Mouse (Mus musculus) heart, postnatal 0 days (tissue): ENCODE results near the gene Kat2a. TPM values are rescaled to one million over a fixed set of nuclear protein-coding genes. Genes with fewer than 3 reads are reported as not detected.

Source experiments
- ATAC-seq: fragments of 200-750 bp; cut with Nextera tagmentation; 2 replicates; pipeline ENCODE4 v1.8.0; 2017; ENCODE audit warnings: low read depth, moderate number of reproducible peaks, moderate library complexity; ENCODE audit not compliant: insufficient read depth
- DNase-seq: peaks from one replicate; pipeline ENCODE4 v3.0.0-alpha.2; 2016; ENCODE audit warnings: low spot score
- H3K27ac ChIP-seq: fragments of 300-500 bp; sonication (generic); 2 replicates; pipeline ENCODE4 v1.5.1; 2014; ENCODE audit warnings: low read depth, mild to moderate bottlenecking
- H3K27me3 ChIP-seq: fragments of 300-500 bp; sonication (generic); 2 replicates; pipeline ENCODE4 v1.6.1; 2014; ENCODE audit warnings: low read length, mixed read lengths; ENCODE audit not compliant: control insufficient read depth, insufficient read depth
- H3K36me3 ChIP-seq: fragments of 300-500 bp; sonication (generic); replicated peaks from 2 replicates; pipeline ENCODE4 v1.6.1; 2014; ENCODE audit warnings: low read length, mixed read lengths; ENCODE audit not compliant: control insufficient read depth, insufficient read depth
- H3K4me1 ChIP-seq: fragments of 300-500 bp; sonication (generic); 2 replicates; pipeline ENCODE4 v1.6.1; 2014; ENCODE audit warnings: antibody characterized with exemption; ENCODE audit not compliant: control insufficient read depth, insufficient read depth
- H3K4me2 ChIP-seq: fragments of 300-500 bp; sonication (generic); 2 replicates; pipeline ENCODE4 v1.6.1; 2014; ENCODE audit warnings: low read depth, mild to moderate bottlenecking, low read length, moderate library complexity
- H3K4me3 ChIP-seq: fragments of 300-500 bp; sonication (generic); 2 replicates; pipeline ENCODE4 v1.5.1; 2014; ENCODE audit warnings: low read depth, low read length
- H3K9ac ChIP-seq: fragments of 300-500 bp; sonication (generic); replicated peaks from 2 replicates; pipeline ENCODE4 v1.6.1; 2014; ENCODE audit warnings: low read depth, low read length, mixed read lengths
- H3K9me3 ChIP-seq: fragments of 300-500 bp; sonication (generic); replicated peaks from 2 replicates; pipeline ENCODE4 v1.6.1; 2016; ENCODE audit warnings: low read length; ENCODE audit not compliant: control insufficient read depth
- CTCF ChIP-seq: IDR thresholded peaks from 2 replicates; pipeline ENCODE4 v1.5.1; 2016; ENCODE audit warnings: antibody characterized with exemption, control low read depth, low read depth
- EP300 ChIP-seq: IDR thresholded peaks from 2 replicates; pipeline ENCODE4 v1.6.1; 2016; ENCODE audit warnings: antibody characterized with exemption, low read depth
- WGBS: fragments of 180-500 bp; shearing (Covaris S2); extraction: QIAGEN DNeasy Blood & Tissue Kit; methylation state at CpG from one replicate; pipeline ENCODE4 v1.1.7; 2014; 5-methylcytosine and 5-hydroxymethylcytosine counted together
- polyA plus RNA-seq: library from polyadenylated mRNA; unstranded; fragments of >200 nt; fragmentation: Nextera tagmentation; extraction: Ambion mirVana; gene quantifications from 2 replicates; pipeline ENCODE4 v1.2.1, GENCODE M21; 2015
- total RNA-seq: library from RNA; depleted of rRNA; stranded (reverse); fragments of >200 nt; gene quantifications from 2 replicates; pipeline ENCODE4 v1.2.3, GENCODE M21; 2014; ENCODE audit warnings: low replicate concordance; rRNA removed

The Kat2a gene
- 15.2 and 17.6 TPM in 2 replicates for total RNA-seq
- 15.8 and 16.1 TPM in 2 replicates for polyA plus RNA-seq

- WGBS = 3% methylated on average over 48 of the region's 48 CpGs
- ATAC-seq = peak; percentile 87
- Histone ChIP-seq H3K4me1 (peaks cover 15% of the 10 kb centered on the region), H3K27me3 (no peaks in the 10 kb centered on the region), H3K9ac (peak within 1 kb of the TSS; percentile 73), H3K9me3 (no peaks in the 10 kb centered on the region), H3K27ac (peak within 1 kb of the TSS; percentile 46; the same call in 1 of the 2 replicates), H3K4me2 (peak within 1 kb of the TSS; percentile 91), H3K36me3 (peaks cover 44% of the 10 kb centered on the region), H3K4me3 (peak within 1 kb of the TSS; percentile 76)
- TF ChIP-seq EP300 (no peak), CTCF (no peak)
- DNase-seq = peak; percentile 73
These were observed at the start of gene Kat2a for GRCm38 (mm10) chr11:100711783-100712615. Gene Kat2a, minus strand, starts transcription at chr11:100712465.

- H3K27ac ChIP-seq = no peak overlapping the region
- H3K27me3 ChIP-seq = peaks cover 38% of the 10 kb centered on the region
- TF ChIP-seq CTCF (peak; percentile 71), EP300 (no peak)
- peak; percentile 84 for ATAC-seq
- peaks cover 3% of the 10 kb centered on the region; the same call in 1 of the 2 replicates for H3K36me3 ChIP-seq
- peak; percentile 75 for DNase-seq
- under 1% methylated on average over 26 of the region's 27 CpGs for WGBS
- H3K9ac ChIP-seq = no peak overlapping the region
- H3K4me1 ChIP-seq = 0 out of 2 replicates have a peak, but pooled peaks cover 5% of the 10 kb centered on the region
- H3K4me3 ChIP-seq = peak overlapping the region; percentile 44
- no peaks in the 10 kb centered on the region for H3K9me3 ChIP-seq
- peak overlapping the region; percentile 65 for H3K4me2 ChIP-seq
These were observed 49.3 kb upstream of the Kat2a start for GRCm38 (mm10) chr11:100761547-100762045.

- DNase-seq (no peak), ATAC-seq (no peak)
- H3K27me3 ChIP-seq = peaks cover 45% of the 10 kb centered on the region
- H3K36me3 ChIP-seq = no peaks in the 10 kb centered on the region
- peak within 1 kb of the TSS; percentile 10; the same call in 1 of the 2 replicates for H3K4me2 ChIP-seq
- no peak within 1 kb of the TSS for H3K9ac ChIP-seq
- TF ChIP-seq EP300 = no peak
- TF ChIP-seq CTCF = no peak
- 0 out of 2 replicates have a peak, but pooled peaks cover 5% of the 10 kb centered on the region for H3K4me1 ChIP-seq
- H3K9me3 ChIP-seq = no peaks in the 10 kb centered on the region
- H3K4me3 ChIP-seq = 0 out of 2 replicates have a peak within 1 kb of the TSS, but pooled peaks have one; percentile 0
- H3K27ac ChIP-seq = no peak within 1 kb of the TSS
- 2% methylated on average over 50 of the region's 51 CpGs for WGBS
These were observed 47.5 kb upstream of the Kat2a start, which contains the start of gene Kcnh4 for GRCm38 (mm10) chr11:100759611-100760233. Gene Kcnh4, minus strand, starts transcription at chr11:100759942.

DNA sequence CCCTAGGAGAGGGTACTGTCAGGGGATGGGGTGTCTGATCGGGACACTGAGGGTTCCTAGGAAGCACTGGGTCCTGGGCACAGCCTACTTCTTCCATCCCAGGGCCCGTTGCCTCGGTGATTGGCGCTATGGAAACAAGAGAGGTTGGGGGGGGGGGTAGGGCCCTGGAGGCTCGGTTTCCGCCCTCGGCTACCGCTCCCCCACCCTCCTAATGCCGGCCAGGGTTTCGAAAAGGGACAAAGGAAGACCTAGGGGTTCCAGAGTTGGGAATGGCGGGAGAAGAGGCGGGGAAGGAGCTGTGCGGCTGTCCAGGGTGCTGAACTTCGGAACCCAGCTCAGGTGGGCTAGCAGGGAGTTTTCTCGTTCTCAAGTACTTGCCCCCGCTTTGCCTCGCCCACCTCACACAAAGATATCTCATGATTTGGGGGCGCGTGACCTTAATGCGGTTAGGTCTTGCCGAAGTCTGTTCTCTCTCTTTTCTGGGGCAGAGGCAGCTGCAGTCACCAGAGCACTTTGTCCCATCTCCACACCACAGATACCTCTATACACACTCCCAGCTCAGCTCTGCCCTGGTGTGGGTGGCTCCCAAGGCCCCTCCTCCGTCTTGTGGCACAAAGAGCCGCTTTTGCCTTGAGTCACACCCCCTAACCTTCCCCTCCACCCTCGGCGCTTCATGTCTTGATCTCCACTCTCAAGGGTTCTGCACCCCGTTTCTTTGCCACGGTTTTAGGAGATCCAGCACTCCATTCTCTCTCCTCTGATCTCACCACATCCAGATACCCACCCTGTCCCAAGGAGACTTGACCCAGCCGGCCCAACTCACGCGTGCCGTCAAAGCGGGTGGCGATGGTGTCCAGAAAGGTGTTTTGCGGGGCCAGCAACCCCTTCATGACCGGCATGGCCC is 46.7 kb upstream of the Kat2a start:
- Histone ChIP-seq H3K9me3 (no peaks in the 10 kb centered on the region), H3K27ac (no peak overlapping the region), H3K4me2 (peak overlapping the region; percentile 10; the same call in 1 of the 2 replicates), H3K36me3 (no peaks in the 10 kb centered on the region), H3K27me3 (peaks cover 45% of the 10 kb centered on the region), H3K4me3 (0 out of 2 replicates have a peak overlapping the region, but pooled peaks have one; percentile 0), H3K9ac (no peak overlapping the region), H3K4me1 (0 out of 2 replicates have a peak, but pooled peaks cover 5% of the 10 kb centered on the region)
- TF ChIP-seq CTCF (no peak), EP300 (no peak)
- ATAC-seq = no peak
- DNase-seq = no peak
- WGBS = 3% methylated on average over 35 of the region's 35 CpGs

- Histone ChIP-seq H3K4me3 (no peak overlapping the region), H3K4me1 (0 out of 2 replicates have a peak, but pooled peaks cover 5% of the 10 kb centered on the region), H3K9me3 (no peaks in the 10 kb centered on the region), H3K27ac (no peak overlapping the region), H3K27me3 (peaks cover 42% of the 10 kb centered on the region), H3K36me3 (no peaks in the 10 kb centered on the region), H3K4me2 (no peak overlapping the region), H3K9ac (no peak overlapping the region)
- 76% methylated on average over 12 of the region's 12 CpGs for WGBS
- no peak for TF ChIP-seq EP300
- TF ChIP-seq CTCF = no peak
- no peak for DNase-seq
- no peak for ATAC-seq
These were observed 45.3 kb upstream of the Kat2a start for GRCm38 (mm10) chr11:100757566-100757965.
